ENCODE assay signal across 8 mouse cellular contexts in genomic region chr9:119430311-119430710, GRCm38 (mm10). TPM values are rescaled to one million over a fixed set of nuclear protein-coding genes. Genes with fewer than 3 reads are reported as not detected.
A peak's percentile ranks its signal among the peaks of the same experiment; 100 is the strongest.
DNase-seq lines count a peak whose midpoint lies in the region; ATAC-seq and TF ChIP-seq lines count a peak whose summit lies in the region.

No protein-coding gene starts in this region.

- no peak overlapping the region for H3ac ChIP-seq in C2C12 (ENCODE audit: control insufficient read depth, insufficient read length, low read depth)

- no peaks in the 10 kb centered on the region for H3K79me3 ChIP-seq in C2C12 (ENCODE audit: low read depth)

- H3K36me3 ChIP-seq in C2C12 (ENCODE audit: control insufficient read depth, insufficient read depth), result no peaks in the 10 kb centered on the region
- H3K36me3 ChIP-seq in heart, embryonic 16.5 days (ENCODE audit: control insufficient read depth, insufficient read depth), result peaks cover 15% of the 10 kb centered on the region
- no peaks in the 10 kb centered on the region for H3K36me3 ChIP-seq in liver, embryonic 14.5 days (replicated peaks; ENCODE audit: control insufficient read depth, insufficient read depth, low read depth)
- peaks cover 58% of the 10 kb centered on the region for H3K36me3 ChIP-seq in neural tube, embryonic 15.5 days
- H3K36me3 ChIP-seq in thymus, adult 2 months (ENCODE audit: control insufficient read depth, insufficient read depth, low read length), result no peaks in the 10 kb centered on the region

- no peak overlapping the region for H3K4me3 ChIP-seq in C2C12 (ENCODE audit: insufficient read depth, poor library complexity, severe bottlenecking)
- no peak overlapping the region for H3K4me3 ChIP-seq in bone marrow macrophage, adult 2 months (ENCODE audit: insufficient read depth, low read length)
- no peak overlapping the region for H3K4me3 ChIP-seq in heart, embryonic 16.5 days (ENCODE audit: low read length)
- H3K4me3 ChIP-seq in liver, embryonic 14.5 days (ENCODE audit: insufficient read depth in 1 of 2, low read depth in 2 of 2, low read length in 2 of 2), result no peak overlapping the region
- H3K4me3 ChIP-seq in neural tube, embryonic 15.5 days (replicated peaks), result no peak overlapping the region
- no peak overlapping the region for H3K4me3 ChIP-seq in thymus, adult 2 months (ENCODE audit: control insufficient read depth, insufficient read depth, low read length)

- no peaks in the 10 kb centered on the region for H3K9me3 ChIP-seq in heart, embryonic 16.5 days (replicated peaks; ENCODE audit: control insufficient read depth, low read length)
- H3K9me3 ChIP-seq in liver, embryonic 14.5 days (ENCODE audit: control insufficient read depth, low read length), result no peaks in the 10 kb centered on the region
- no peaks in the 10 kb centered on the region for H3K9me3 ChIP-seq in neural tube, embryonic 15.5 days (replicated peaks)

- no peak overlapping the region for H3K27ac ChIP-seq in bone marrow macrophage, adult 2 months (ENCODE audit: insufficient read depth, low read depth, low read length)
- no peak overlapping the region for H3K27ac ChIP-seq in heart, embryonic 16.5 days (ENCODE audit: low read length)
- H3K27ac ChIP-seq in liver, embryonic 14.5 days, result no peak overlapping the region
- no peak overlapping the region for H3K27ac ChIP-seq in neural tube, embryonic 15.5 days (replicated peaks)
- H3K27ac ChIP-seq in thymus, adult 2 months (ENCODE audit: control insufficient read depth, insufficient read depth, low read length), result no peak overlapping the region

- H3K9ac ChIP-seq in heart, embryonic 16.5 days (ENCODE audit: low read length), result no peak overlapping the region
- H3K9ac ChIP-seq in liver, embryonic 14.5 days (replicated peaks), result no peak overlapping the region
- H3K9ac ChIP-seq in neural tube, embryonic 15.5 days (replicated peaks), result no peak overlapping the region

- H3K27me3 ChIP-seq in C2C12 (ENCODE audit: control insufficient read depth, insufficient read depth, insufficient read length), result no peaks in the 10 kb centered on the region
- H3K27me3 ChIP-seq in heart, embryonic 16.5 days (ENCODE audit: control insufficient read depth, insufficient read depth, low read length), result no peaks in the 10 kb centered on the region
- H3K27me3 ChIP-seq in liver, embryonic 14.5 days (ENCODE audit: control insufficient read depth, insufficient read depth, low read length), result no peaks in the 10 kb centered on the region
- H3K27me3 ChIP-seq in neural tube, embryonic 15.5 days (replicated peaks), result no peaks in the 10 kb centered on the region
- H3K27me3 ChIP-seq in thymus, adult 2 months (ENCODE audit: control insufficient read depth, insufficient read depth, low read length), result no peaks in the 10 kb centered on the region

- peak; percentile 40 for DNase-seq in fibroblast of lung, adult 2 months (ENCODE audit: low read depth)
- peak; percentile 89 for DNase-seq in kidney, postnatal 14 days
- peak; percentile 29 to 40 (median 30) for DNase-seq in liver, embryonic 14.5 days (ENCODE audit: low read depth in 3 of 3, low spot score in 3 of 3)
- DNase-seq in thymus, adult 2 months, result peak; percentile 70

- peak; percentile 84 for TF ChIP-seq CTCF in C2C12 (IDR thresholded peaks at IDR 0.05; ENCODE audit: control insufficient read depth, insufficient read depth, insufficient read length)
- peak; percentile 76 for TF ChIP-seq CTCF in bone marrow macrophage, adult 2 months (IDR thresholded peaks at IDR 0.05; ENCODE audit: low read depth, low read length)
- TF ChIP-seq CTCF in liver, embryonic 14.5 days (IDR thresholded peaks at IDR 0.05; ENCODE audit: low read depth), result peak; percentile 90
- TF ChIP-seq CTCF in thymus, adult 2 months (IDR thresholded peaks at IDR 0.05; ENCODE audit: borderline replicate concordance, control insufficient read depth, extremely low read depth, insufficient read depth, low read length, poor library complexity), result peak; percentile 71; the same call in 1 of the 2 replicates

- H3K4me1 ChIP-seq in bone marrow macrophage, adult 2 months (ENCODE audit: control insufficient read depth, insufficient read depth, low read length), result peaks cover 19% of the 10 kb centered on the region
- H3K4me1 ChIP-seq in heart, embryonic 16.5 days (ENCODE audit: control insufficient read depth, insufficient read depth, low read length), result peaks cover 18% of the 10 kb centered on the region
- peaks cover 0 to 4% of the 10 kb centered on the region in 2 experiments; a peak in 1 of 4 replicates for H3K4me1 ChIP-seq in liver, embryonic 14.5 days (replicated peaks; ENCODE audit: control insufficient read depth in 2 of 2, insufficient read depth in 2 of 2, low read length in 1 of 2)
- H3K4me1 ChIP-seq in neural tube, embryonic 15.5 days, result peaks cover 13% of the 10 kb centered on the region
- H3K4me1 ChIP-seq in thymus, adult 2 months (replicated peaks; ENCODE audit: control insufficient read depth, insufficient read depth, low read length), result no peaks in the 10 kb centered on the region

- no peak for TF ChIP-seq EP300 in liver, embryonic 14.5 days (IDR thresholded peaks at IDR 0.05; ENCODE audit: low read depth)

- no peak overlapping the region for H3K4me2 ChIP-seq in heart, embryonic 16.5 days (ENCODE audit: low read depth, low read length)
- no peak overlapping the region for H3K4me2 ChIP-seq in liver, embryonic 14.5 days (ENCODE audit: low read depth)
- no peak overlapping the region for H3K4me2 ChIP-seq in neural tube, embryonic 15.5 days

- peak; percentile 68; the same call in 1 of the 2 replicates for ATAC-seq in heart, embryonic 16.5 days (replicated peaks; ENCODE audit: extremely low read depth, insufficient read depth, low FRiP score)
- no peak for ATAC-seq in liver, embryonic 14.5 days (ENCODE audit: insufficient read depth)
- peak; percentile 68; the same call in 1 of the 2 replicates for ATAC-seq in neural tube, embryonic 15.5 days (ENCODE audit: low FRiP score)

- H3K79me2 ChIP-seq in C2C12 (ENCODE audit: control insufficient read depth, insufficient read depth), result no peaks in the 10 kb centered on the region

- 39% methylated on average over 7 of the region's 7 CpGs for WGBS in heart, embryonic 16.5 days
- 42% methylated on average over 7 of the region's 7 CpGs for WGBS in liver, embryonic 14.5 days (ENCODE audit: insufficient replicate concordance)
- WGBS in neural tube, embryonic 15.5 days, result 54% methylated on average over 7 of the region's 7 CpGs
- WGBS in thymus, adult 2 months, result 61% methylated on average over 7 of the region's 7 CpGs

- TF ChIP-seq POLR2A in bone marrow macrophage, adult 2 months (IDR thresholded peaks at IDR 0.05; ENCODE audit: borderline replicate concordance, low read depth, low read length), result no peak
- TF ChIP-seq POLR2A in thymus, adult 2 months (IDR thresholded peaks at IDR 0.05; ENCODE audit: control insufficient read depth, extremely low read depth, insufficient read depth, low read length, poor library complexity), result no peak

TF ChIP-seq in C2C12, 6 proteins besides CTCF, POLR2A, EP300 and RAD21:
- no peak for TF ChIP-seq FOSL1 (IDR thresholded peaks at IDR 0.05; ENCODE audit: insufficient read depth, low read length, poor library complexity, severe bottlenecking)
- no peak for TF ChIP-seq MYOG (IDR thresholded peaks at IDR 0.05; ENCODE audit: control insufficient read depth, extremely low read depth, insufficient read length)
- TF ChIP-seq MAX (IDR thresholded peaks at IDR 0.05), result no peak
- TF ChIP-seq MYOD1 (IDR thresholded peaks at IDR 0.05; ENCODE audit: control insufficient read depth, insufficient read length, low read depth), result no peak
- TF ChIP-seq CEBPB (IDR thresholded peaks at IDR 0.05; ENCODE audit: low read depth), result no peak
- no peak for TF ChIP-seq USF1 (IDR thresholded peaks at IDR 0.05; ENCODE audit: low read depth)

RNA-seq across cellular contexts. Expression of gene Exog, which starts 14.4 kb away (rescaled TPM):
- polyA plus RNA-seq in C2C12 (2012; fragmentation: generic; extraction: Trizol), result 7.3 TPM
- polyA plus RNA-seq in bone marrow macrophage, adult 2 months (2012; ENCODE audit: insufficient read depth, insufficient read length, missing spikeins), result 4.6 and 5.7 TPM in 2 replicates
- polyA plus RNA-seq in heart, embryonic 16.5 days (2015; fragmentation: Nextera tagmentation; extraction: Ambion mirVana), result 10.7 and 11.1 TPM in 2 replicates
- polyA plus RNA-seq in liver, embryonic 14.5 days (2012; rRNA removed), result 1.5 and 2.4 TPM in 2 replicates
- polyA plus RNA-seq in liver, embryonic 14.5 days (2014; fragmentation: Nextera tagmentation; extraction: Ambion mirVana), result 5.7 and 6.0 TPM in 2 replicates
- polyA plus RNA-seq in neural tube, embryonic 15.5 days (2015; fragmentation: Nextera tagmentation; extraction: Ambion mirVana), result 44.9 and 50.1 TPM in 2 replicates
- polyA plus RNA-seq in thymus, adult 2 months (2012; rRNA removed), result 9.2 and 9.4 TPM in 2 replicates

RNA-seq across cellular contexts. Expression of gene Acvr2b, which starts 28.4 kb away (rescaled TPM):
- 0.83 TPM for polyA plus RNA-seq in C2C12 (2012; fragmentation: generic; extraction: Trizol)
- 5.1 and 5.8 TPM in 2 replicates for polyA plus RNA-seq in bone marrow macrophage, adult 2 months (2012; ENCODE audit: insufficient read depth, insufficient read length, missing spikeins)
- polyA plus RNA-seq in heart, embryonic 16.5 days (2015; fragmentation: Nextera tagmentation; extraction: Ambion mirVana), result 7.3 and 8.6 TPM in 2 replicates
- 0.62 and 0.69 TPM in 2 replicates for polyA plus RNA-seq in liver, embryonic 14.5 days (2012; rRNA removed)
- 1.5 and 2.3 TPM in 2 replicates for polyA plus RNA-seq in liver, embryonic 14.5 days (2014; fragmentation: Nextera tagmentation; extraction: Ambion mirVana)
- polyA plus RNA-seq in neural tube, embryonic 15.5 days (2015; fragmentation: Nextera tagmentation; extraction: Ambion mirVana), result 32.9 and 43.2 TPM in 2 replicates
- 7.7 and 8.3 TPM in 2 replicates for polyA plus RNA-seq in thymus, adult 2 months (2012; rRNA removed)

Comparison
In these comparisons a context has a peak if more than half of its experiments do, and no peak if none do; other contexts are left out.
1. DNase-seq: peak in every context shown above with its lines; median percentile 89 in kidney, postnatal 14 days; 70 in thymus, adult 2 months; 40 in fibroblast of lung, adult 2 months; 30 in liver, embryonic 14.5 days.